Mouse (Mus musculus) heart, embryonic 11.5 days (tissue): ENCODE measurements around the gene Btbd9. TPM values are rescaled to one million over a fixed set of nuclear protein-coding genes. Genes with fewer than 3 reads are reported as not detected.

Experiments used
- ATAC-seq: fragments of 200-750 bp; cut with Nextera tagmentation; replicated peaks from 2 replicates; pipeline ENCODE4 v1.8.0; 2017; ENCODE audit warnings: moderate library complexity; ENCODE audit not compliant: insufficient number of reproducible peaks, low FRiP score, low TSS enrichment
- H3K27ac ChIP-seq: fragments of 300-500 bp; sonication (generic); 2 replicates; pipeline ENCODE4 v1.5.1; 2014; ENCODE audit warnings: mild to moderate bottlenecking, low read depth, low read length
- H3K27me3 ChIP-seq: fragments of 300-500 bp; sonication (generic); 2 replicates; pipeline ENCODE4 v1.6.1; 2014; ENCODE audit warnings: mild to moderate bottlenecking, low read length, mixed read lengths; ENCODE audit not compliant: control insufficient read depth, insufficient read depth
- H3K36me3 ChIP-seq: fragments of 300-500 bp; sonication (generic); 2 replicates; pipeline ENCODE4 v1.6.1; 2014; ENCODE audit warnings: mild to moderate bottlenecking, low read length, moderate library complexity, mixed read lengths; ENCODE audit not compliant: control insufficient read depth, insufficient read depth
- H3K4me1 ChIP-seq: fragments of 300-500 bp; sonication (generic); 2 replicates; pipeline ENCODE4 v1.6.1; 2014; ENCODE audit warnings: low read length; ENCODE audit not compliant: control insufficient read depth, insufficient read depth
- H3K4me2 ChIP-seq: fragments of 300-500 bp; sonication (generic); 2 replicates; pipeline ENCODE4 v1.6.1; 2014; ENCODE audit warnings: mild to moderate bottlenecking, moderate library complexity
- H3K4me3 ChIP-seq: fragments of 300-500 bp; sonication (generic); 2 replicates; pipeline ENCODE4 v1.5.1; 2014; ENCODE audit warnings: low read depth, low read length
- H3K9ac ChIP-seq: fragments of 300-500 bp; sonication (generic); 2 replicates; pipeline ENCODE4 v1.6.1; 2014; ENCODE audit warnings: mild to moderate bottlenecking, low read depth, low read length, moderate library complexity
- H3K9me3 ChIP-seq: fragments of 300-500 bp; sonication (generic); replicated peaks from 2 replicates; pipeline ENCODE4 v1.6.1; 2016; ENCODE audit warnings: low read length; ENCODE audit not compliant: control insufficient read depth
- WGBS: fragments of 180-500 bp; shearing (Covaris S2); extraction: QIAGEN DNeasy Blood & Tissue Kit; methylation state at CpG from one replicate; pipeline ENCODE4 v1.1.7; 2014; ENCODE audit not compliant: insufficient replicate concordance; 5-methylcytosine and 5-hydroxymethylcytosine counted together
- polyA plus RNA-seq: library from polyadenylated mRNA; unstranded; fragments of >200 nt; fragmentation: Nextera tagmentation; extraction: Ambion mirVana; gene quantifications from 2 replicates; pipeline ENCODE4 v1.2.1, GENCODE M21; 2014

Btbd9 gene
- polyA plus RNA-seq, 1 experiment from 2014 or later = 41.9 TPM

DNA sequence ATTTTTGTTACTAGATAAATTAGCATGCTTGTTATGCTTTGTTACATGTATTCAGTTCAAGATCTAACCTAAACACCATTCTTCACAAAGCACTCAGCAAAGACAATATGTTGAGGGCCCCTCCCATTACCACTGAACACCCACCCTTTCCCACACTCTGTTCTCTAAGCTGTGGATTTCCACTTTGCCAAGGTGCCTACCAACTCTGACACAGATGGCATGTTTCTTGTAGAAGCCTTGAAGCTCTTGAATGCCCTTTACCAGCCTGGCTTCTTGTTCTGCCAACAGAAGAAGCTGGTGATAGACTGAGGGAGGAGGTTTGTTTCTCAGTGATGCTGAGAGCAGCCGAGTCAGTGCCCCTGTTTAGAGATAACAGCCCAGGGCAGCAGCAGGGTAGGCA, 256.0 kb downstream of the Btbd9 start:
- Histone ChIP-seq H3K4me1 (no peaks in the 10 kb centered on the region), H3K4me3 (no peak overlapping the region), H3K36me3 (no peaks in the 10 kb centered on the region), H3K9ac (no peak overlapping the region), H3K27me3 (no peaks in the 10 kb centered on the region), H3K9me3 (no peaks in the 10 kb centered on the region), H3K4me2 (no peak overlapping the region), H3K27ac (no peak overlapping the region)
- ATAC-seq = no peak
- 25% methylated on average over 1 of the region's 1 CpGs for WGBS

DNA sequence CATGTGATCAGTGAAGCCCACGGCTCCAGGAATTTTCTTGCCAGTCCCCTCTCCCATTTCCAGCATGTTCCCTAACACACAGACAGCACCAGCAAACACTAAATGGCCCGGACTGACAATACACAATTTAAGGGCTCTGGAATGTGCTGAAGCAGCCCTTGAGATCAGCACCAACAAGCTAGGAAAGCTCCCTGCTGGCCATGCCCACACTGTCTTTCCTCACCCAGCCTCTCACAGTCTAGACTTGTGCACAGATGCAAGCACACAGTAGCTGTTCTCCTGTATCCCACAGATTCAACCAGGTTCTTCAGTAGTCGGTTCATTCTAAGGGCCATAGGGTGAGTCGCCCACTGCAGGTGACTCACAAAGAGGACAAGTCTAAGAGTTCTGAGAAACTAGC, 263.6 kb downstream of the Btbd9 start:
- Histone ChIP-seq H3K4me2 (no peak overlapping the region), H3K9me3 (no peaks in the 10 kb centered on the region), H3K9ac (no peak overlapping the region), H3K4me1 (peaks cover 5% of the 10 kb centered on the region; the same call in 1 of the 2 replicates), H3K27me3 (no peaks in the 10 kb centered on the region), H3K4me3 (no peak overlapping the region), H3K27ac (no peak overlapping the region), H3K36me3 (no peaks in the 10 kb centered on the region)
- WGBS = 58% methylated on average over 4 of the region's 4 CpGs
- ATAC-seq = no peak

DNA sequence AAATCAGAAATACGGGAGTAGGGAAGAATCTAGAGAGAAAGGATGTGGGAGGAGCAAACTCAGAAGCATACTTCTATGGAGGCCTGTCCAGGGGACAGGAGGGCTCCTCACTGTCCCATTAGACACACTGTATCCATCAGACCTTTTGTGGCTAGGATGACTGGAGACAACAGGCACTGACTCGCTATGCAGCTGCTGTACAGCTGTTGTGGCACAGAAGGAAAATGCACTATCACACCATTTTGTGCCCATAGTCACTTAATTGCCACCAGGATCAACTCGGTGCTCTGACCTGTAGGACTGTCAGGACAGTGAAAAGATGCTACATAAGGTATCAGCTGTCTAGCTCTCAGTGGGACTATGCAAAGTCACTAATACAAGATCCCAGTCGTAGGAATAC, 266.7 kb downstream of the Btbd9 start:
- no peak overlapping the region for H3K9ac ChIP-seq
- H3K36me3 ChIP-seq = no peaks in the 10 kb centered on the region
- H3K4me2 ChIP-seq = no peak overlapping the region
- no peak for ATAC-seq
- no peaks in the 10 kb centered on the region for H3K27me3 ChIP-seq
- no peaks in the 10 kb centered on the region for H3K9me3 ChIP-seq
- no peak overlapping the region for H3K27ac ChIP-seq
- peaks cover 12% of the 10 kb centered on the region for H3K4me1 ChIP-seq
- H3K4me3 ChIP-seq = no peak overlapping the region
- 76% methylated on average over 4 of the region's 4 CpGs for WGBS

DNA sequence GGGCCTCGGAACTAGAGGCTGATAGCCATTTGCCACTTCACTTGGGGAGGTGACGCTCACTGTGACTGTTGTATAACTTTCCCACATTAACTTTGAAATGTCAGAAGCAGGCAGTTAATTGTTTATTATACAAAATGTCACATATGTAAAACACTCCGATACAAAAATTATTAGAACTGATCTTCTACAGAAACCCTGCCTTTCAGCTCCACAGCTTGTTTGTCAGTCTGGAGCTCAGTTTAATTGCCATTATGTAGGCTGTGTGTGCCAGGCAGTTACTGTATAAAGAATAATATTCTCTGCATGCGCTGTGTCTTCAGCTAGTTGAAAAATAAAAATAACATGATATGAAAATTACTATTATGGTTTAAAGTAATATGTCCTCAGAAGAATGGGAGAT, 267.4 kb downstream of the Btbd9 start:
- Histone ChIP-seq H3K27ac (no peak overlapping the region), H3K36me3 (no peaks in the 10 kb centered on the region), H3K27me3 (no peaks in the 10 kb centered on the region), H3K4me2 (no peak overlapping the region), H3K9me3 (no peaks in the 10 kb centered on the region), H3K4me1 (peaks cover 12% of the 10 kb centered on the region), H3K9ac (no peak overlapping the region), H3K4me3 (no peak overlapping the region)
- ATAC-seq = no peak
- 69% methylated on average over 4 of the region's 4 CpGs for WGBS

DNA sequence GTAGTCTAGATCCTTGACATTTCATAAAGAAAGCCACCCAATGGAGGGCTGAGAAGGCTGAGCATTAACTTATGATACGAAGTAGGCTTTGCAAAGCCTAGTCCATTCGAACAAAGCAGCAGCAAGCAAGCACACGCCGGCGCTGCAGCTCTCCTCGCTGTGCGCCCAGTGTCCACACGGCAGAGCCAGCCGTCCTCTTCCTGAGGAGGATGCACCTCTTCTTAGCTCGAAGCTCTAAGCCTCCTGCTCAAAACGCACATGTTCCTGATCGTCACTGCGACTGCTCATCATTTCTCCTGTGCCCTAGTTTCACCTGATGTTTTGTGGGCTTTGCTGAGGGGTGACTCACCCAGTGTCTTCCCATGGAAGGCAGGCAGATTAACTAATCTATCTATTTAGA, 268.0 kb downstream of the Btbd9 start:
- Histone ChIP-seq H3K27ac (no peak overlapping the region), H3K36me3 (no peaks in the 10 kb centered on the region), H3K4me2 (no peak overlapping the region), H3K9me3 (no peaks in the 10 kb centered on the region), H3K4me3 (no peak overlapping the region), H3K4me1 (peaks cover 12% of the 10 kb centered on the region), H3K27me3 (no peaks in the 10 kb centered on the region), H3K9ac (no peak overlapping the region)
- 81% methylated on average over 13 of the region's 13 CpGs for WGBS
- ATAC-seq = no peak

DNA sequence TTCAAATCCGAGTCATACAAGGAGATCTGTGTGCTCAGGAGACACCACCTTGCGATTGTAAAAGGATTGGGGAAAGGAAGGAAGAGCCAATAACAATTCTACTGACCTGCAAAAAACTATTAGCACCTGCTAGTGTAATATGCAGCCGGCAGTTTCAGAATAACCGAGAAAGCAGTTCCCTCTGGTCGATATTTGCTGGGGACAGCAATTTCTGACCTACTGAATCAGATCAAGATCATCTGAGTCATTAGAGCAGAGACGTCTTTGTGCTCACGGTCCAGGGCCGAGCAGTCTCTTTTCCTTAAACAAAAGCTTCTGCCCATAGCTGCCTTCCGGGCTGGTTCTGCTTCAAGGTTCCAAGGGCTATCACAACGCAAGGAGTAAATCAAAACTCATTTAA, 269.1 kb downstream of the Btbd9 start:
- ATAC-seq = no peak
- Histone ChIP-seq H3K36me3 (no peaks in the 10 kb centered on the region), H3K9me3 (no peaks in the 10 kb centered on the region), H3K4me1 (peaks cover 12% of the 10 kb centered on the region), H3K9ac (no peak overlapping the region), H3K4me3 (no peak overlapping the region), H3K27ac (no peak overlapping the region), H3K4me2 (no peak overlapping the region; the same call in 1 of the 2 replicates), H3K27me3 (no peaks in the 10 kb centered on the region)
- 62% methylated on average over 10 of the region's 10 CpGs for WGBS

DNA sequence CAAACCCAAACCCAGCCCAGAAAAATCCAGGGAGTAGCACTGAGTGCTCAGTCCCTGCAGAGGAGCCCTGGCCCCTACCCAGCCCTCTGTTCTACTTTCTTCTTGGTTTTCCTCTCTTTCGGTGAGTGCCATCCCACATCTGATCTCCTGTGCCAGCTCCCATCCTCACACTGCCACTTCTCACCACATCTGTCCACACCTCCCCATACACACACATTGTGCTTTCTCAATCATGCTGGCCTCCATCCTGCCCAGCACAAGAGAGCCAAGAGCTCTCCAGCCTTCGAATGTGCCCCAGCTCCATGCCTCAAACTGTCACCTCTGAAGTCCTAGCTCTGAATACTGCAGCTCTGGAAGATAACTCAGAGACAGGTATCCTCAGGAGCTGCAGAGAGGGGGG, 271.5 kb downstream of the Btbd9 start:
- WGBS = 79% methylated on average over 2 of the region's 2 CpGs
- ATAC-seq = no peak
- Histone ChIP-seq H3K4me3 (no peak overlapping the region), H3K4me2 (no peak overlapping the region), H3K27ac (no peak overlapping the region), H3K9me3 (no peaks in the 10 kb centered on the region), H3K36me3 (no peaks in the 10 kb centered on the region), H3K9ac (no peak overlapping the region), H3K27me3 (no peaks in the 10 kb centered on the region), H3K4me1 (peaks cover 12% of the 10 kb centered on the region)

DNA sequence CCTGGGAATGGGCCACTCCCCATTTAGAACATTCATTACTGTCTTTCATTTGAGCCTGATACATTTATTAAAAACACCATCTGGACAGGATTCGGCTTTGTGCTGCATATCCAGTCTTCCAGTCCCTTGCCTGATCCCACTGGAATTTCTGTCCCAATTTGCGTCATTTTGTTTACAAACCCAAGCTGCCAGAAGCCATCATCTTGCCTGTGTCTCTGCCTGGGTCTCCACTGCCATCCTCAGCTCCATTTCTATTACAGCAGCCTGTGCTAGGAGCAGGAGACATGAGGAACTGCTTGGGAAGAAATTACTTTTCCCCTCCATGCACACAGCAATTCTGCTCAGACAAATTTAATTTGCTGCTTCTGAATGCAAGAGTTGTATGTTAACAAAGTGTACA, 274.9 kb downstream of the Btbd9 start:
- H3K4me3 ChIP-seq = no peak overlapping the region
- H3K4me2 ChIP-seq = no peak overlapping the region
- ATAC-seq = no peak
- no peaks in the 10 kb centered on the region for H3K27me3 ChIP-seq
- 86% methylated on average over 2 of the region's 2 CpGs for WGBS
- no peaks in the 10 kb centered on the region for H3K36me3 ChIP-seq
- H3K27ac ChIP-seq = no peak overlapping the region
- no peaks in the 10 kb centered on the region for H3K9me3 ChIP-seq
- no peaks in the 10 kb centered on the region for H3K4me1 ChIP-seq
- no peak overlapping the region for H3K9ac ChIP-seq

DNA sequence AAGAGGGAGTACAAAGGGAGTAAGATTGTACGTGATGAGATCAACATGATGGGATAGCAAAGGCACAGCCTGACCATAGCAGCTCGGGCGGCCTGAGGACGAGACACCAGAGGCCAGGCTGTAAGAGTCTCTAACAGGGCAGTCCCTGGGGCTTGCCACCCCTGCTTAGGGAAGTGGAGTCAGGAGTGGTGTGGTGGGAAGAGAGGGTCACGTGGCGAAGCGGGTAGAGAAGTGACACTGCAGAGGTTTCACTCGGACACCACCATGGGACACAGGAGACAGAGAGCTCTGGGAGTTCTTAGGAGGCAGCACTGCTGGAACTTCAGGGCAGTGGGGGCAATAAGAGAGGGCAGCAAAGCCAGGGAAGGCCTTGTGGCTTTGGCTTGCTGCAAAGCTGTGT, 278.9 kb downstream of the Btbd9 start:
- no peak for ATAC-seq
- Histone ChIP-seq H3K9me3 (no peaks in the 10 kb centered on the region), H3K36me3 (no peaks in the 10 kb centered on the region)

More for the DNA sequence above, 278.9 kb downstream of the Btbd9 start:
- H3K4me1 ChIP-seq = peaks cover 5% of the 10 kb centered on the region; the same call in 1 of the 2 replicates
- no peak overlapping the region for H3K4me2 ChIP-seq
- H3K9ac ChIP-seq = no peak overlapping the region
- H3K27me3 ChIP-seq = no peaks in the 10 kb centered on the region
- H3K4me3 ChIP-seq = no peak overlapping the region
- H3K27ac ChIP-seq = no peak overlapping the region
- WGBS = 94% methylated on average over 8 of the region's 8 CpGs
